Mouse (Mus musculus): ENCODE data around the gene Cnot2.

DNA sequence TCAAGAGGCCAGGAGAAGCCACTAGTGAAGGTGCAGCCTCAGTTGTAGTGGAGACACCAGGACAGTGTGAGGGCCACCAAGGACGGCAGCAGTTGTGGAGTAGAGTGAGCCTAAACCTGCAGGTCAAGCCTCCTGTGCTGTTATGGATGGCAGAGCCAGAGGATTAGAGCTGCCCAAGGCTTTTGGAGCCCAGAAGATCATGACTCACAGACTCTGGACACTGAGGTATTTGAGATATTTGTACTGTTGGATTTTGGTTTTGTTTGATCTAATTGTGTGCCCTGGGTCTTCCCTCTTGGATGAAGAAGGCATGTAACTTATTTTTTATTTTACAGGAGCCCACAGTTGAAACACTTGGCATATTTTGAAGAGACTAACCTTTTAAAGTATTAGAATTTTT lies 44.7 kb upstream of the Cnot2 start:
- TF ChIP-seq CTCF (conservative IDR thresholded peaks at IDR 0.05; ENCODE audit: low read length) (no peak), NANOG (IDR thresholded peaks at IDR 0.05; ENCODE audit: borderline replicate concordance, low read length) (no peak), POU5F1 (IDR thresholded peaks at IDR 0.05; ENCODE audit: borderline replicate concordance, low read length) (no peak)

All from E14TG2a.4 (cell line).